Mouse (Mus musculus) ES-Bruce4 (cell line): ENCODE data around the gene Pth2.

Experiments
- CTCF ChIP-seq: IDR thresholded peaks from one replicate; pipeline ENCODE4 v1.8.1; 2011; ENCODE audit warnings: low read depth, low read length
- POLR2A ChIP-seq: IDR thresholded peaks from one replicate; pipeline ENCODE4 v1.8.1; 2011; ENCODE audit warnings: low read length; ENCODE audit not compliant: insufficient read depth

DNA sequence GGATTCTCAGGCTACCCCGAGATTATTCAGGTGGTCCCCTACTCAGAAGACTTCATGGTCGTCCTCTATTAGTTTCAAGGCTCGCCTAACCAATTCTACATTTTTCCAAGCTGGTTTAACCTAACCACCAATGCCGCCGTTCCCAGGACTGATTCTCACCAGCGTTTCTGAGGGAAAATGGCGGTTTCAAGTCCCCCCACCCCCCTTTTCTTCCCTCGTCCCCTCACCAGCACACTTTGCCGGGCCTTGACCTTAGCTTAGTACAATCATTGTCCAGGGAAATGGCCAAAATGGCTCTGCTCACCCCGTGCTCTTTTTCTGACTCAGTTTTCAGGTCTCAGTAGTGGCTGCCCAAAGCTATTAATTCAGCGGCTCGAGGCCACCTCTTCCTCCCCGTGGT, 5.4 kb upstream of the Pth2 start:
- TF ChIP-seq CTCF (no peak), POLR2A (no peak)
